Mouse (Mus musculus): ENCODE results near the gene Gna11.

- TF ChIP-seq ZC3H11A (IDR thresholded peaks at IDR 0.05; ENCODE audit: borderline replicate concordance, low read depth, low read length) (no peak), MAFK (IDR thresholded peaks at IDR 0.05; ENCODE audit: insufficient read depth, low read depth, low read length) (no peak)
These were observed 4.0 kb upstream of the Gna11 start for GRCm38 (mm10) chr10:81548944-81549343.
